Mouse (Mus musculus) heart, adult 2 months (tissue): ENCODE measurements around the gene Nrtn.

Experiments
- CTCF ChIP-seq: fragments of 200-600 bp; IDR thresholded peaks from 2 replicates; pipeline ENCODE4 v1.8.1; 2022; ENCODE audit warnings: antibody characterized with exemption, mild to moderate bottlenecking, moderate library complexity
- POLR2A ChIP-seq: fragments of 200-500 bp; IDR thresholded peaks from 2 replicates; pipeline ENCODE4 v1.6.1; 2011; ENCODE audit warnings: mild to moderate bottlenecking, low read depth, low read length, control low read depth; ENCODE audit not compliant: insufficient read depth

DNA sequence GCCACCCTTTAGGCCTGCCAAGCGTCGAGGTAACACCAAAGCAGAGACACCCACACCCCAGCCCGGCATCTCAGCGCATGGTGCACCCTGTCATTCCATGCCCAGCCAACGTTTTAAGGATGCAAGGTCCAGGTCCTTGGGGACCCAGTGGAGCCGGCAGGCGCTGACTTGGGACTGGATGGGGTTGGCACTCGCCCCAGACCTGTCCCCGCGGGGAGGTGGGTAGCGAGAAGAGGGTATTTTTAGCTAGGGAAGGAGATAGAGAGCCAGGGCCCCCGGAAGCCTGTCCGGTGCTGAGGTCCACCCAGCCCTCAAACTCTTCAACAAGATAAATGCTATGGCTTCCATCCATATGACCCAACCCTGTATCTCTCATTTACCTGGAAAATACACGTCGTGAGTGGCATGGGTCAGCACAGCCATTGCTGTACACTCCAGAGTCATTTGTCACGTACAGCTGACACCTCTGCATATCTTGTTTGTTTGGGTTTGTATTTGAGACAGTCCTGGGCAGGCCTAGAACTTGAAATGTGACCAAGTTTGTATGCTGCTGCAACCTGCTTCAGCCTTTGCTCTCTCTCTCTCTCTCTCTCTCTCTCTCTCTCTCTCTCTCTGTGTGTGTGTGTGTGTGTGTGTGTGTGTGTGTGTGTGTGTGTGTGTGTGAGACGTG is 17.1 kb downstream of the Nrtn start:
- TF ChIP-seq POLR2A (no peak), CTCF (no peak)
